Mouse (Mus musculus) left cerebral cortex, adult 18-20 months (tissue): ENCODE data around the gene Acot8. TPM values are rescaled to one million over a fixed set of nuclear protein-coding genes. Genes with fewer than 3 reads are reported as not detected.

ENCODE experiments used
- DNase-seq, 2 experiments: peaks; one replicate each; pipeline ENCODE4 v3.0.0; 2021 to 2022; ENCODE audit warnings: low spot score in 2 of 2, mixed read lengths in 1 of 2
- long read RNA-seq, 2 experiments: library from polyadenylated mRNA; stranded (forward); transcript quantifications; one replicate each; pipeline ENCODE4 v2.0.0; 2021
- total RNA-seq, 2 experiments: library from RNA; stranded (reverse); gene quantifications; 2 replicates each; pipeline ENCODE4 v1.2.3; 2021

The Acot8 gene
- total RNA-seq = 10 to 100 TPM; 25.5 to 26.1 TPM
- long read RNA-seq, experiment 1, transcript Acot8-202 (6 exons, 1,152 nt) = major isoform, 11 of 22 reads
- long read RNA-seq, experiment 1, partial matches to known transcripts = 4 of 22 reads
- long read RNA-seq, experiment 1, other reads (novel, unspliced or antisense) = 3 of 22 reads
- long read RNA-seq, experiment 2, transcript Acot8-202 (6 exons, 1,152 nt) = major isoform, 13 of 28 reads
- long read RNA-seq, experiment 2, partial matches to known transcripts = 2 of 28 reads
- long read RNA-seq, experiment 2, other reads (novel, unspliced or antisense) = 11 of 28 reads

- DNase-seq = peak; percentile 97
Observed at GRCm38 (mm10) chr2:164804533-164805331, at the start of gene Acot8, which contains the start of gene Zswim3. Gene Acot8, minus strand, starts transcription at chr2:164804882. Gene Zswim3, plus strand, starts transcription at chr2:164805098.

GRCm38 (mm10) chr2:164850061-164850460 is 45.4 kb upstream of the Acot8 start:
- no peak for DNase-seq

GRCm38 (mm10) chr2:164845782-164846181 is 41.1 kb upstream of the Acot8 start:
- no peak for DNase-seq

- no peak for DNase-seq
Observed at GRCm38 (mm10) chr2:164835164-164835563, 30.5 kb upstream of the Acot8 start.

- DNase-seq = no peak
Observed at GRCm38 (mm10) chr2:164834531-164834930, 29.8 kb upstream of the Acot8 start.

GRCm38 (mm10) chr2:164833314-164833959 is 28.8 kb upstream of the Acot8 start, which contains the start of gene Neurl2:
Gene Neurl2, minus strand, starts transcription at chr2:164833456.
- DNase-seq = peak; percentile 87 to 88

- peak; percentile 74 to 76 for DNase-seq
Observed at GRCm38 (mm10) chr2:164832748-164833301, 28.1 kb upstream of the Acot8 start, which contains the start of gene Ctsa. Gene Ctsa, plus strand, starts transcription at chr2:164832873.

GRCm38 (mm10) chr2:164832032-164832747 is 27.5 kb upstream of the Acot8 start:
- no peak for DNase-seq

GRCm38 (mm10) chr2:164831029-164831428 is 26.3 kb upstream of the Acot8 start:
- no peak for DNase-seq

- DNase-seq = no peak
Observed at GRCm38 (mm10) chr2:164829090-164829489, 24.4 kb upstream of the Acot8 start.

GRCm38 (mm10) chr2:164828437-164828836 is 23.8 kb upstream of the Acot8 start, which contains the start of gene Spata25:
Gene Spata25, minus strand, starts transcription at chr2:164828537.
- DNase-seq = no peak

- no peak for DNase-seq
Observed at GRCm38 (mm10) chr2:164827146-164827850, 22.6 kb upstream of the Acot8 start.

- no peak for DNase-seq
Observed at GRCm38 (mm10) chr2:164825521-164825920, 20.8 kb upstream of the Acot8 start.

- DNase-seq = no peak
Observed at GRCm38 (mm10) chr2:164823969-164824368, 19.3 kb upstream of the Acot8 start.

- peak; percentile 23 to 39 for DNase-seq
Observed at GRCm38 (mm10) chr2:164823181-164823585, 18.5 kb upstream of the Acot8 start.

- peak; percentile 100 for DNase-seq
Observed at GRCm38 (mm10) chr2:164822636-164823165, 18.0 kb upstream of the Acot8 start, which contains the start of gene Zswim1. Gene Zswim1, plus strand, starts transcription at chr2:164822686.

GRCm38 (mm10) chr2:164821060-164821459 is 16.4 kb upstream of the Acot8 start:
- peak in 1 of 2 experiments; percentile 17 for DNase-seq

GRCm38 (mm10) chr2:164817703-164818102 is 13.0 kb upstream of the Acot8 start:
- DNase-seq = no peak

- no peak for DNase-seq
Observed at GRCm38 (mm10) chr2:164817206-164817605, 12.5 kb upstream of the Acot8 start.
